Mouse (Mus musculus): ENCODE measurements around the gene Scap. TPM values are rescaled to one million over a fixed set of nuclear protein-coding genes. Genes with fewer than 3 reads are reported as not detected.

Scap gene
- total and polyA plus RNA-seq, 3 experiments: 17.5 to 33.1 (median 28.0) TPM

GRCm38 (mm10) chr9:110379361-110379760, 46.3 kb downstream of the Scap start:
- Histone ChIP-seq H3K4me1 (ENCODE audit: control insufficient read depth, insufficient read depth, low read length) (no peaks in the 10 kb centered on the region), H3K36me3 (ENCODE audit: control insufficient read depth, insufficient read depth, low read length) (no peaks in the 10 kb centered on the region), H3K27ac (no peak overlapping the region), H3K79me2 (replicated peaks; ENCODE audit: control insufficient read depth, insufficient read depth, low read length) (no peaks in the 10 kb centered on the region), H3K4me3 (no peak overlapping the region), H3K27me3 (ENCODE audit: control insufficient read depth, insufficient read depth, low read length) (no peaks in the 10 kb centered on the region), H3K9ac (ENCODE audit: low read depth, low read length) (no peak overlapping the region)
- DNase-seq: no peak
- intact Hi-C loops (cut with DNase I): no loop called here
- 97% methylated on average over 8 of the region's 8 CpGs for WGBS
- TF ChIP-seq POLR2A (IDR thresholded peaks at IDR 0.05; ENCODE audit: insufficient read depth, low read depth, low read length) (no peak), EP300 (IDR thresholded peaks at IDR 0.05; ENCODE audit: insufficient read depth, low read depth, low read length) (no peak)

- DNase-seq: no peak
- WGBS: 46% methylated on average over 21 of the region's 21 CpGs
- intact Hi-C loops (cut with DNase I): no loop called here
- TF ChIP-seq CTCF (IDR thresholded peaks at IDR 0.05) (no peak), POLR2A (IDR thresholded peaks at IDR 0.05; ENCODE audit: insufficient read depth, low read depth, low read length) (no peak), EP300 (IDR thresholded peaks at IDR 0.05; ENCODE audit: insufficient read depth, low read depth, low read length) (no peak)
- H3K27me3 ChIP-seq (ENCODE audit: control insufficient read depth, insufficient read depth, low read length): no peaks in the 10 kb centered on the region
- no peak overlapping the region for H3K9ac ChIP-seq (ENCODE audit: low read depth, low read length)
- no peaks in the 10 kb centered on the region for H3K4me1 ChIP-seq (ENCODE audit: control insufficient read depth, insufficient read depth, low read length)
- no peaks in the 10 kb centered on the region for H3K79me2 ChIP-seq (replicated peaks; ENCODE audit: control insufficient read depth, insufficient read depth, low read length)
- no peak overlapping the region for H3K4me3 ChIP-seq
- no peaks in the 10 kb centered on the region for H3K36me3 ChIP-seq (ENCODE audit: control insufficient read depth, insufficient read depth, low read length)
- H3K27ac ChIP-seq: no peak overlapping the region
Measured at GRCm38 (mm10) chr9:110380662-110381061, 47.6 kb downstream of the Scap start.

- no peaks in the 10 kb centered on the region for H3K27me3 ChIP-seq (ENCODE audit: control insufficient read depth, insufficient read depth, low read length)
- H3K4me1 ChIP-seq (ENCODE audit: control insufficient read depth, insufficient read depth, low read length): no peaks in the 10 kb centered on the region
- H3K4me3 ChIP-seq: no peak overlapping the region
- intact Hi-C loops (cut with DNase I): no loop called here
- no peak for DNase-seq
- no peak overlapping the region for H3K9ac ChIP-seq (ENCODE audit: low read depth, low read length)
- no peaks in the 10 kb centered on the region for H3K36me3 ChIP-seq (ENCODE audit: control insufficient read depth, insufficient read depth, low read length)
- 72% methylated on average over 12 of the region's 12 CpGs for WGBS
- H3K79me2 ChIP-seq (replicated peaks; ENCODE audit: control insufficient read depth, insufficient read depth, low read length): no peaks in the 10 kb centered on the region
- H3K27ac ChIP-seq: no peak overlapping the region
- TF ChIP-seq POLR2A (IDR thresholded peaks at IDR 0.05; ENCODE audit: insufficient read depth, low read depth, low read length) (no peak), EP300 (IDR thresholded peaks at IDR 0.05; ENCODE audit: insufficient read depth, low read depth, low read length) (no peak), CTCF (IDR thresholded peaks at IDR 0.05) (no peak)
Measured at GRCm38 (mm10) chr9:110381292-110381691, 48.2 kb downstream of the Scap start.

- no peaks in the 10 kb centered on the region for H3K4me1 ChIP-seq (ENCODE audit: control insufficient read depth, insufficient read depth, low read length)
- H3K9ac ChIP-seq (ENCODE audit: low read depth, low read length): no peak overlapping the region
- DNase-seq: no peak
- no peaks in the 10 kb centered on the region for H3K36me3 ChIP-seq (ENCODE audit: control insufficient read depth, insufficient read depth, low read length)
- H3K79me2 ChIP-seq (replicated peaks; ENCODE audit: control insufficient read depth, insufficient read depth, low read length): no peaks in the 10 kb centered on the region
- intact Hi-C loops (cut with DNase I): no loop called here
- no peak overlapping the region for H3K27ac ChIP-seq
- no peak overlapping the region for H3K4me3 ChIP-seq
- no peak for TF ChIP-seq POLR2A (IDR thresholded peaks at IDR 0.05; ENCODE audit: insufficient read depth, low read depth, low read length)
- no peak for TF ChIP-seq EP300 (IDR thresholded peaks at IDR 0.05; ENCODE audit: insufficient read depth, low read depth, low read length)
- no peak for TF ChIP-seq CTCF (IDR thresholded peaks at IDR 0.05)
- WGBS: 88% methylated on average over 7 of the region's 7 CpGs
- no peaks in the 10 kb centered on the region for H3K27me3 ChIP-seq (ENCODE audit: control insufficient read depth, insufficient read depth, low read length)
Measured at GRCm38 (mm10) chr9:110384369-110384929, 51.4 kb downstream of the Scap start.

- no peaks in the 10 kb centered on the region for H3K79me2 ChIP-seq (replicated peaks; ENCODE audit: control insufficient read depth, insufficient read depth, low read length)
- no peak for DNase-seq
- no peaks in the 10 kb centered on the region for H3K36me3 ChIP-seq (ENCODE audit: control insufficient read depth, insufficient read depth, low read length)
- H3K27me3 ChIP-seq (ENCODE audit: control insufficient read depth, insufficient read depth, low read length): no peaks in the 10 kb centered on the region
- no peaks in the 10 kb centered on the region for H3K4me1 ChIP-seq (ENCODE audit: control insufficient read depth, insufficient read depth, low read length)
- H3K27ac ChIP-seq: no peak overlapping the region
- TF ChIP-seq POLR2A (IDR thresholded peaks at IDR 0.05; ENCODE audit: insufficient read depth, low read depth, low read length) (no peak), CTCF (IDR thresholded peaks at IDR 0.05) (no peak), EP300 (IDR thresholded peaks at IDR 0.05; ENCODE audit: insufficient read depth, low read depth, low read length) (no peak)
- H3K9ac ChIP-seq (ENCODE audit: low read depth, low read length): no peak overlapping the region
- H3K4me3 ChIP-seq: no peak overlapping the region
- intact Hi-C loops (cut with DNase I): no loop called here
- WGBS: 90% methylated on average over 7 of the region's 7 CpGs
Measured at GRCm38 (mm10) chr9:110388011-110388410, 54.9 kb downstream of the Scap start.

GRCm38 (mm10) chr9:110390843-110391242, 57.8 kb downstream of the Scap start:
- H3K36me3 ChIP-seq (ENCODE audit: control insufficient read depth, insufficient read depth, low read length): no peaks in the 10 kb centered on the region
- no peak overlapping the region for H3K27ac ChIP-seq
- no peak for TF ChIP-seq POLR2A (IDR thresholded peaks at IDR 0.05; ENCODE audit: insufficient read depth, low read depth, low read length)
- no peak for TF ChIP-seq EP300 (IDR thresholded peaks at IDR 0.05; ENCODE audit: insufficient read depth, low read depth, low read length)
- no peak for TF ChIP-seq CTCF (IDR thresholded peaks at IDR 0.05)
- 79% methylated on average over 3 of the region's 3 CpGs for WGBS
- intact Hi-C loops (cut with DNase I): no loop called here
- no peak for DNase-seq
- no peak overlapping the region for H3K9ac ChIP-seq (ENCODE audit: low read depth, low read length)
- no peaks in the 10 kb centered on the region for H3K27me3 ChIP-seq (ENCODE audit: control insufficient read depth, insufficient read depth, low read length)
- no peaks in the 10 kb centered on the region for H3K79me2 ChIP-seq (replicated peaks; ENCODE audit: control insufficient read depth, insufficient read depth, low read length)
- H3K4me1 ChIP-seq (ENCODE audit: control insufficient read depth, insufficient read depth, low read length): no peaks in the 10 kb centered on the region
- no peak overlapping the region for H3K4me3 ChIP-seq

Measured in heart, adult 2 months (tissue).